Mouse (Mus musculus) hindbrain, embryonic 13.5 days (tissue): ENCODE results near the gene Lrrc75b. TPM values are rescaled to one million over a fixed set of nuclear protein-coding genes. Genes with fewer than 3 reads are reported as not detected.
"Not testable (repeated sequence)": the region's sequence is repeated elsewhere in the genome, so short reads cannot be mapped to it uniquely, and the experiment has no call there.

Source experiments
- ATAC-seq: fragments of 200-750 bp; cut with Nextera tagmentation; 2 replicates; pipeline ENCODE4 v1.8.0; 2017; ENCODE audit warnings: moderate TSS enrichment; ENCODE audit not compliant: low FRiP score
- H3K27ac ChIP-seq: fragments of 300-500 bp; sonication (generic); 2 replicates; pipeline ENCODE4 v1.5.1; 2015; ENCODE audit warnings: inconsistent platforms, mild to moderate bottlenecking, moderate library complexity
- H3K27me3 ChIP-seq: fragments of 300-500 bp; sonication (generic); 2 replicates; pipeline ENCODE4 v1.6.1; 2015; ENCODE audit warnings: mild to moderate bottlenecking, inconsistent platforms
- H3K36me3 ChIP-seq: fragments of 300-500 bp; sonication (generic); 2 replicates; pipeline ENCODE4 v1.6.1; 2015; ENCODE audit warnings: mild to moderate bottlenecking, inconsistent platforms
- H3K4me1 ChIP-seq: fragments of 300-500 bp; sonication (generic); replicated peaks from 2 replicates; pipeline ENCODE4 v1.6.1; 2015; ENCODE audit warnings: inconsistent platforms
- H3K4me2 ChIP-seq: fragments of 300-500 bp; sonication (generic); 2 replicates; pipeline ENCODE4 v1.6.1; 2015; ENCODE audit warnings: inconsistent platforms, mild to moderate bottlenecking, moderate library complexity
- H3K4me3 ChIP-seq: fragments of 300-500 bp; sonication (generic); 2 replicates; pipeline ENCODE4 v1.5.1; 2015; ENCODE audit warnings: mild to moderate bottlenecking, inconsistent platforms
- H3K9ac ChIP-seq: fragments of 300-500 bp; sonication (generic); 2 replicates; pipeline ENCODE4 v1.6.1; 2015; ENCODE audit warnings: mild to moderate bottlenecking, inconsistent platforms
- H3K9me3 ChIP-seq: fragments of 300-500 bp; sonication (generic); 2 replicates; pipeline ENCODE4 v1.6.1; 2016; ENCODE audit warnings: inconsistent platforms
- WGBS: fragments of 180-500 bp; shearing (Covaris S2); methylation state at CpG from one replicate; pipeline ENCODE4 v1.1.7; 2015; 5-methylcytosine and 5-hydroxymethylcytosine counted together
- polyA plus RNA-seq: library from polyadenylated mRNA; unstranded; fragments of >200 nt; fragmentation: Nextera tagmentation; extraction: Ambion mirVana; gene quantifications from 2 replicates; pipeline ENCODE4 v1.2.1, GENCODE M21; 2015

The Lrrc75b gene
- polyA plus RNA-seq, 1 experiment from 2014 or later = 24.8 TPM

DNA sequence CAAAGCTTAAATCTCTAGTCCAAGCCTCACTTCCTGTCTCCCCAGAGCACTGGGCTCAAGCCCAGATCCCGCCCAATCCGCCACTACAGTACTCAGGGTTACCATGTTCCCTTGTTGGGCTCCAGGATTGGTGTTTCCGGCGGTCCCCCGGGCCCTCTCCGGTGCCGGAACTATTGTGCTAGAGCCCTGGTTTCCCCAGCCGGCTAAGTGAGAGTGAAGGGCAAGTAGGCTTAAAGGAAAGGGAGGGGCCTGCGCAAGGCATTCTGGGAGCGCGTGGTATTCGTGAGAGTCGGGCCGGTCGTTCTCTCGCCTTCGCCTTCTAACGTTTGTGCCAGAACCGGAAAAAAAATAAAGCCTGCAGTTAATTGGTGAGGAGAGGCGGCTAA is 42.4 kb downstream of the Lrrc75b start, which contains the start of gene Gucd1:
Gucd1 (minus strand) TSS at position 215 of the 386 bp plus-strand sequence.
- peak within 1 kb of the TSS; percentile 87 for H3K4me3 ChIP-seq
- peak; percentile 94 for ATAC-seq
- no peaks in the 10 kb centered on the region for H3K9me3 ChIP-seq
- H3K9ac ChIP-seq = peak within 1 kb of the TSS; percentile 94
- peak within 1 kb of the TSS; percentile 92 for H3K4me2 ChIP-seq
- H3K27ac ChIP-seq = peak within 1 kb of the TSS; percentile 95
- WGBS = under 1% methylated on average over 20 of the region's 20 CpGs
- peaks cover 28% of the 10 kb centered on the region for H3K36me3 ChIP-seq
- H3K27me3 ChIP-seq = no peaks in the 10 kb centered on the region
- H3K4me1 ChIP-seq = peaks cover 59% of the 10 kb centered on the region

DNA sequence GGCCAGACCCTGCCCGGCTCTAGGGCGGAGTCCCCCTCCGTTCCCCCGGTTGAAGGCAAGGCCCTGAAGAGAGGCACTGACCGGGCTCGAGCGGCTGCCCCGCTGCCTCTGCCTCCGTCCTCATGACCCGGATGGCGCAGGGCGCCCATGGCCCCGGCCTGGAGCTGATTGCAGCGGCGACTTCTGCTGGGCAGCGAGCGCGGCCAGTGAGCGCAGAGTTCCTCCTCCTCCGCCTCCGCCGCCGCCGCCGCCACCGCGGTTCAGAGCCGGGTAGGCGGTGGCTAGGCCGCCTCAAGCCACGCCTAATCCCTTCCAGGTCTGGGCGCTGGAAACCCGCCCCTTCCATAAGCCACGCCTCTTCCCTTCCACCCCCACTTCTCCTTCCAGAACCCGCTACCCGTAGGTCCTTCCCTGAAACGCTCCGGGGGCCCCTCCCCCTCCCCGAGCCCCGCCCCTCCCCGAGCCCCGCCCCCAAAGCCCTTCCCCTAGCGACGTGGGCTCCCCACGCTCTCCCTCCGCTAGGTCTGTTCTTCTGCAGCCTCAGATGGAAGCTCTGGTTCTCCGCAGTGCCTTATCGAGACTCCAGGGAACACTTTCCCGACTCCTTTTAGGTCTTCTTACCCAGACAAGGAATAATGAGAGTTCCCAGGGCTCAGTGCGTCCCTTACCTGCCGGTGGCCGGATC is 42.9 kb downstream of the Lrrc75b start, which contains the start of gene Snrpd3:
Snrpd3 (plus strand) TSS at position 479 of the 685 bp plus-strand sequence.
- peak within 1 kb of the TSS; percentile 92 for H3K4me2 ChIP-seq
- H3K9me3 ChIP-seq = no peaks in the 10 kb centered on the region
- WGBS = 1% methylated on average over 35 of the region's 52 CpGs
- ATAC-seq = peak; percentile 98
- peaks cover 59% of the 10 kb centered on the region for H3K4me1 ChIP-seq
- H3K9ac ChIP-seq = peak within 1 kb of the TSS; percentile 94
- H3K4me3 ChIP-seq = peak within 1 kb of the TSS; percentile 87
- peaks cover 24% of the 10 kb centered on the region for H3K36me3 ChIP-seq
- H3K27ac ChIP-seq = peak within 1 kb of the TSS; percentile 95
- H3K27me3 ChIP-seq = no peaks in the 10 kb centered on the region

DNA sequence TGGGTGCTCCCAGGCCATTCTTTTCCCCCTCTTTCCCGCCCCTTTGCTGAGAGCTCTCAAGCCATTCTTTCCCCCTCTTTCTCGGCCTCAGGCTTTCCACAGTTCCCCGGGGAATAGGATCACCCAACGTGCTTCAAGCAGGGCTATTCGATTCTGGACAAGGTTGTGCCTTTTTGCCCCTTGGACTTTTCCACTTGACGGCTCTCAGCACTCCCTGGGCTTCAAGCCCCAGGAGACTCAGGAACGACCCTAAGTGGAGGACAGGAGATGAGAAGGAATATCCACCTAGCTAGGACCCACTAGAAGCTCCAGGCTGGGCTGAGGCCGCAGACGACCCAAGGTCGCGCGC is 43.4 kb downstream of the Lrrc75b start:
- ATAC-seq = no peak
- Histone ChIP-seq H3K4me2 (peak overlapping the region; percentile 92), H3K4me3 (peak overlapping the region; percentile 87), H3K27ac (peak overlapping the region; percentile 95), H3K4me1 (peaks cover 59% of the 10 kb centered on the region), H3K36me3 (peaks cover 25% of the 10 kb centered on the region), H3K9ac (peak overlapping the region; percentile 94), H3K9me3 (no peaks in the 10 kb centered on the region), H3K27me3 (no peaks in the 10 kb centered on the region)
- WGBS = 0% methylated on average over 12 of the region's 12 CpGs

DNA sequence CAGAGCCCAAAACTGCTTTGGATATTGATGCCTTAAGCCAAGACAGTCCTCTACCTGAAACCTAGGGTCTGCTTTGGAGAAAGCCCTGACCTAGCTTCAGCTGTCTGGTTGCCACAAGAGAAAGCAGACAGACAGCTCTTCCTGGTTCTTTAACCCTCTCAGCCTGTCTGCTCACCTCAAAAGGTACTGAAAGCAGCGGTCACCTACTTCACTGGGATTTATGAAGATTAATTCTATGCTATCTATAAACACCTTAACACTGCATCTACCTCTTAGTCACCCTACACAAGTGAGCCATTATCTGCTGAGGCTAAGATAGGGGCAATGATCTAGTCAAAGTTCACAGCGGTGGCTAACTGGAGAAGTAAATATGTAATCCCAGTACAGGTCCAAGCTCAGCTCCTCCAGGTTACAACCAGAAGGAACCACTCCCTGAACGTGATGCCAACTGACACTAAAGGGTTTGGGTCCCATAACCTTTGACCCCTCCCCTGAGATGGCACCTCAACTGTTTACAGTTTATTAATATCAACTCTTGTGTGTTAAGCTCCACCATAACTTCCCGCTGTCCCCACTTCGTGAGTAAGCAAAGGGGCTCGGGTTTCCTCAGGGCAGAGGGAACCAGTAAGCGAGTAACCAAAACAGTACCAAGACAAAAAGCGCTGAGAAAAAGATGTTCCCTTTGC is 43.9 kb downstream of the Lrrc75b start:
- Histone ChIP-seq H3K27me3 (no peaks in the 10 kb centered on the region), H3K36me3 (peaks cover 25% of the 10 kb centered on the region), H3K4me3 (peak overlapping the region; percentile 87), H3K4me2 (peak overlapping the region; percentile 92), H3K9ac (peak overlapping the region; percentile 94), H3K4me1 (peaks cover 56% of the 10 kb centered on the region), H3K27ac (peak overlapping the region; percentile 95), H3K9me3 (no peaks in the 10 kb centered on the region)
- 30% methylated on average over 8 of the region's 8 CpGs for WGBS
- ATAC-seq = no peak

DNA sequence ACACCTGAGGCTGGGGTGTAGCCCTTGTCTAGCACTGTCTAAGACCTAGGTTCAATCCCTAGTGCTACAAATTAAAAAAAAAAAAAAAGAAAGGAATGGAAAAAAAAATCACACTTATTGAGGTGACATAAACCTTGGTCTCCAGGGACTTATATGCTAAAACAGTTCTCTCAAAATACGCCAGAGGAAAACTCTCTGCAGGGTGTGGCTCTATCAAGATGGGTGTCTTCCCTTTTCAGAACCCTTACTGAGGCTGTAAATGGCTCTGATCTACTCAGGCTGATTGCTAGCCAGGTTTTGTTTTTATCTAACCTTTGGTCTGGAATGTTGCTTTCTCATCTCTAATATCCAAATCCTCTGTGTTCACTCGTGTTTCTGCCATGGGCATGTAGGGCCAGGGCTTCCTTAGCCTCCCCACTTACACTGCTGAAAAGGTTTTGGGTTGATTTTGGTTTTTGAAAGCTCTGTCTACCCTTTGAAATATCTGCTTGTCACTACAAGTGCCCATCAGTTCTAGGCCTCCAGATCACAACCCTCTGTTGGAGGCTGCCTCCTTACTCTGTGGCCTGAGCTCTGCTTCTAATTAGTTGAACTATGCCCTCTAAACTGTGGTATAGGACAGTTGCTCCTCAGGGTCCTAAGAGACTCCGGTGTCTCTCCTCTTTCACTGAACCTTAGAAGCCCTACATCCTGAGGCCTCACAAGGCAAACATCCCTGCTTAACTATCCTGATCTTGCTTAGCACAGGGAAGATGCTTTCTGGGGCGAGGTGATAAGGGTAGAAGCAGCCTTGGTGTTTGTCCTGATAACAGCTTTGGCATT is 44.7 kb downstream of the Lrrc75b start:
- WGBS = 87% methylated on average over 4 of the region's 4 CpGs
- no peak for ATAC-seq
- Histone ChIP-seq H3K36me3 (peaks cover 25% of the 10 kb centered on the region), H3K4me2 (peak overlapping the region; percentile 92), H3K4me3 (peak overlapping the region; percentile 87), H3K4me1 (peaks cover 49% of the 10 kb centered on the region), H3K27me3 (no peaks in the 10 kb centered on the region), H3K27ac (no peak overlapping the region), H3K9me3 (no peaks in the 10 kb centered on the region), H3K9ac (peak overlapping the region; percentile 94; the same call in 1 of the 2 replicates)

DNA sequence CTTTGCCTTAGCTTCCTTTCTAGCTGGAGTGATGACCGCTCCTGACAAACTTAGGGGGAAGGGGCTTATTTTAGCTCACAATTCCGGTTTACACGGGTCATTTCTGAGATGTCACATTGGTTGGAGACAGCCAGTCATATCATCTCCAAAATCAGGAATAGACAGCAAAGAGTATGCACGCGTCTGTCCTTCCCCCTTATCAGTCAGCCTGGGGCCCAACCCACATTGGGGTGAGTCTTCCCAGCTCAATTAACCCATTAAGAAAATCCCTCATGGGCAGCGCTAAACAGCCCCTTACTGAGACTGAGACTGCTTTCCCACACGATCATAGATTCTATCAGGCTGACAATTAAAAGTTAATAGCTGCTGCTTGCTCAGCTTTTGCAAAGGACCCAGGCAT is 45.8 kb downstream of the Lrrc75b start:
- Histone ChIP-seq H3K4me2 (no peak overlapping the region), H3K9ac (0 out of 2 replicates have a peak overlapping the region, but pooled peaks have one; percentile 1), H3K4me3 (no peak overlapping the region), H3K27ac (no peak overlapping the region), H3K4me1 (peaks cover 40% of the 10 kb centered on the region), H3K9me3 (no peaks in the 10 kb centered on the region), H3K36me3 (peaks cover 28% of the 10 kb centered on the region), H3K27me3 (no peaks in the 10 kb centered on the region)
- ATAC-seq = no peak
- 87% methylated on average over 7 of the region's 7 CpGs for WGBS

DNA sequence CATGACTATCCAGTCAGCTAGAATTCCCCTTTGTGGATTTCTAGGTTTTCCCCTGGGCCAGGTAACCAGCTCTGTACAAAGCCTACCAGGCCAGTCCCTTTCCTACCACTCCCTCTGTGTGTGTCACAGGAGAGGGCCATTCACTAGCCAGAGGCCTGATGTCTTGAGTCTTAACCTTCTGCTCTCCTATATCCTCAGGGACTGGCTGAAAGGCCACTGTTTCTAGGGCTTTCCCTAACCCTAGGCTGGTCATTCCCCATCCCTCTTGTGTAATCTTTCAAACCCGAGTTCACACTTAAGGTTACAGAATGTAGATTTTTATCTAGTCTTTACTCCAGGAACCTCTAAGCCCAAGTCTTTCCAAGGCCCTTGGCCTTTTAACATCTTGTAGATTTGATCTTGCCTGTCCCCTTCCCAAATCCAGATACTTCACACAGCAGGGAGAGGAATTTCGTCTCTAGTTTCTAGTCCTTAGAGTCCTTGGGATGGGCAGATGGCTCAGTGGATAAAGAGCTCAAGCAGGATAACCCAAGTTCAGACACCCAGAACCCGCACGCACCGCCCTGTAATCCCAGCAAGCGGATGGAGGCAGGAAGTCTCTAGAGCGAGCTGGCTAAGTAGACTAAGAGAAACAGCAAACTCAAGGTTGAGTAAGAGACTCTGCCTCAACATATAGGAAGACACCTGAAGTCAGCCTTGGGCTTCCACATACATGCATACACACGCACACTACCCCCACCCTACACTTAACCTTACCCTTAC is 46.6 kb downstream of the Lrrc75b start:
- Histone ChIP-seq H3K4me1 (peaks cover 32% of the 10 kb centered on the region), H3K27ac (no peak overlapping the region), H3K27me3 (no peaks in the 10 kb centered on the region), H3K9ac (no peak overlapping the region), H3K36me3 (peaks cover 37% of the 10 kb centered on the region), H3K9me3 (no peaks in the 10 kb centered on the region), H3K4me2 (no peak overlapping the region), H3K4me3 (no peak overlapping the region)
- no peak for ATAC-seq
- WGBS = 93% methylated on average over 8 of the region's 8 CpGs

DNA sequence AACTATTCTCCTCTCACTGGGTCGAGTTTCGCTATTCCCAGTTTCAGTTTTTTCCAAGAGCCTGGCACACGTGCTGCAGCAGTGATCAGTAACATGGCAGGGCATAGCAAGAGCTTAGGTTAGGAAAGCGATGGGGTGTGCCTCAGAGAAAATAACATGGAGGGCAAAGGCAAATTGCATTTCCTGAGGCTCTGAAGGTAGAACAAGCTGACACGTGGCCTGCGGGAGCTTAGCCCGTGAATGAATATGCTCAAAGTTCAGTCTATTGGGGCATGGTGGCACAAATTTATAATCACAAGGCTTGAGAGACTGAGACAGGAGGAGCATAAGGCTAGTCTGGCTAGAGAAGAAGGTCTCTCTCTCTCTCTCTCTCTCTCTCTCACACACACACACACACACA is 47.3 kb downstream of the Lrrc75b start:
- Histone ChIP-seq H3K27ac (no peak overlapping the region), H3K4me2 (no peak overlapping the region), H3K36me3 (peaks cover 44% of the 10 kb centered on the region), H3K9me3 (no peaks in the 10 kb centered on the region), H3K4me1 (peaks cover 29% of the 10 kb centered on the region), H3K4me3 (no peak overlapping the region), H3K9ac (no peak overlapping the region), H3K27me3 (no peaks in the 10 kb centered on the region)
- no peak for ATAC-seq
- 94% methylated on average over 7 of the region's 7 CpGs for WGBS

DNA sequence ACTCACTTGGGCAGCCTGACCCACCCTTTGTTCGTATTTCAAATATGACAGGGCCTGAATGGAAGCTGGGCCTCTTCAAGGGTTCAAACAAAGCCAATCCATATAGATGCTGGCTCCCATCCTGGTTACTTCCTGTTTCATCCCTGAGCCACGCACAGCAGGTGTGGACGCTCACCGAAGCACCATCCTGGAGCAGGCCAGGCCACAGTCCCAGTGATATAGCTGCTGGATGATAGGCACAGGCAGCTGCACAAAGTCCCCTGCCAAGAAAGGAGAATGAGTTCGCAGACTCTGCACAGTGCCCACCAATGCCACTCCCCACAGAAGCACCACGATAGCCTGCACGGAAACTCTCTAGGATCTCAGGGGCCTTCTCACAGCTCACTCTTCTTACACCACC is 48.2 kb downstream of the Lrrc75b start:
- Histone ChIP-seq H3K4me1 (peaks cover 29% of the 10 kb centered on the region), H3K36me3 (peaks cover 53% of the 10 kb centered on the region), H3K4me2 (no peak overlapping the region), H3K27me3 (no peaks in the 10 kb centered on the region), H3K9me3 (no peaks in the 10 kb centered on the region), H3K4me3 (no peak overlapping the region), H3K9ac (no peak overlapping the region), H3K27ac (no peak overlapping the region)
- 93% methylated on average over 7 of the region's 7 CpGs for WGBS
- no peak for ATAC-seq

DNA sequence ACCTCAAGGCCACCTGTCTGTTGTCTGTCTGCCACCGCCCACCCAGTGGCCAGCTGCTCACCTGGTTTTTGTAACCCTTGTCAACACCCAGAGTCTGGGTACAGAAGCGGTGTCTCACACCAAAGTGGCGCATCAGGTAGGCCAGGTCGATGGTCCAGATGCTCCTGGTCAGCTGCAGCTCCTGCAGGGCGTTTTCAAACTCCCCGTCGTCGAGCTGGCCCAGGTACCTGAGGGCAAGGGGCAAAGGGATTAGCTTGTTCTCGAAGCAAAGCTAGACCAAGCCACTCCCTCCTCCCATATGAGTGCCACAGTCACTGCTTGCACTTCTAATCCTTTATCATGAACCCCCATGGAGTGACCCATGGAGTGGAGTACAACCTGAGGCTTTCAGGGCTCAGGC is 49.1 kb downstream of the Lrrc75b start:
- no peak for ATAC-seq
- no peak overlapping the region for H3K4me2 ChIP-seq
- 86% methylated on average over 9 of the region's 9 CpGs for WGBS
- H3K4me1 ChIP-seq = peaks cover 22% of the 10 kb centered on the region
- H3K36me3 ChIP-seq = peaks cover 62% of the 10 kb centered on the region
- no peaks in the 10 kb centered on the region for H3K9me3 ChIP-seq
- H3K27me3 ChIP-seq = no peaks in the 10 kb centered on the region
- H3K9ac ChIP-seq = no peak overlapping the region
- no peak overlapping the region for H3K27ac ChIP-seq
- H3K4me3 ChIP-seq = no peak overlapping the region

DNA sequence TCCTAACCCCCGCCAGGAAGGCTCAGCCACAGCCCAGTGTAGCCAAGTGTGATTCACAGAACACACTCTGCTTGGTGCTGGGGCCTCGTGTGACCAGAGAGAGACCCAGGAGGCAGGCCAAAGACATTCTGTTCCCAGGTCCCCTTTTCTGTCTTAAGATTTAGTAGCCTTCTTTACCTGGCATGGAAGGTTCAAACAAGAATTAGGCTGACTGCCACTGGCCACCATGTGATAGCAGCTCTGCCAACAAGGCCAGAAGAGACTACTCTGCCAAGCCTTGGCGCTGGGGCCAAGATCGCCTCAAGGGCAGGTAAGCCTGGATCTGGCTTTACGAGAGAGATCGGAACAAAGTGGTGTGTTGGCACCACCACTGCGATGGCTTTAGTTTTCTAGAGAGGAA is 49.7 kb downstream of the Lrrc75b start:
- Histone ChIP-seq H3K4me2 (no peak overlapping the region), H3K4me1 (peaks cover 16% of the 10 kb centered on the region), H3K9me3 (no peaks in the 10 kb centered on the region), H3K27ac (no peak overlapping the region), H3K9ac (no peak overlapping the region), H3K4me3 (no peak overlapping the region), H3K27me3 (no peaks in the 10 kb centered on the region), H3K36me3 (peaks cover 62% of the 10 kb centered on the region)
- ATAC-seq = no peak
- WGBS = 95% methylated on average over 7 of the region's 7 CpGs

DNA sequence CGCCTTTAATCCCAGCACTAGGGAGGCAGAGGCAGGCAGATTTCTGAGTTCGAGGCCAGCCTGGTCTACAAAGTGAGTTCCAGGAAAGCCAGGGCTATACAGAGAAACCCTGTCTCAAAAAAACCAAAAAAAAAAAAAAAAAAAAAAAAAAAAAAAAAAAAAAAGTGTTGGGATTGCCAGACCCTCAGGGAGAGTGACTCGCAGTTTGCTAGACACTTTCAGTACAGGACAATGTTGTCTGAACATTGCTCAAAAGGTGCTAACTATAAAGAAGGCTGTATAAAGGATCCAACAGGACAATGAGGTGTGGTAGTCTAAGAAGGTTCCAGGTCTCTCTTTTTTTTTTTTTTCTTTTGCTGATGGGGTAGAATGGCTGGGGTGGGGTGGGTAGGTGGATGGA is 54.2 kb downstream of the Lrrc75b start:
- WGBS = 94% methylated on average over 3 of the region's 3 CpGs

More for the DNA sequence above, 54.2 kb downstream of the Lrrc75b start:
- H3K4me2 ChIP-seq, H3K4me3 ChIP-seq, H3K4me1 ChIP-seq, H3K9ac ChIP-seq, ATAC-seq, H3K27me3 ChIP-seq, H3K9me3 ChIP-seq, H3K27ac ChIP-seq: not testable (repeated sequence)
- peaks cover 53% of the 10 kb centered on the region for H3K36me3 ChIP-seq
